Mouse (Mus musculus): ENCODE results near the gene Stmnd1.

DNA sequence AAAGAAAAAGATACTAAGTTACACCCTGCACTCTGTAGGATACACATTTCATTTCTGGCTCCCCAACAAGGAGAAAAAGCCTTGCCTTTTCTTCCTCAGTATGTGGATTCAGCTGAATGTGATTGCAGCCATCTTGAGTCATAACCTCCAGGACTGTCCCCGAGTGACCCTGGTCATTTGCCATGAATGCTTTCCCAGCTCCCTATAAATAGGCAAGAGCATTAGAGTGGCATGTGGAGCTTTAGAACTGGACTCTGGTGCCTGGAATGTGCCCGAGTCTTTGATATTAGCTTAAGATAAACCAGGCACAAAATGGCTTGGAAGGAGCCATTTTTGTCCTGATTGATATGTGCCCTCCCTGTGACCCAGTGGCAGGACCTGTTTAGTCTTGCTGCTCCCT, 46.6 kb upstream of the Stmnd1 start:
- TF ChIP-seq POLR2A (IDR thresholded peaks at IDR 0.05; ENCODE audit: borderline replicate concordance, control insufficient read depth, low read depth, low read length), result no peak
- TF ChIP-seq CTCF (IDR thresholded peaks at IDR 0.05; ENCODE audit: control insufficient read depth, insufficient read depth, low read length), result no peak

All from bone marrow, adult 2 months (tissue).